ENCODE assay signal across 9 mouse cellular contexts in the genomic region with DNA sequence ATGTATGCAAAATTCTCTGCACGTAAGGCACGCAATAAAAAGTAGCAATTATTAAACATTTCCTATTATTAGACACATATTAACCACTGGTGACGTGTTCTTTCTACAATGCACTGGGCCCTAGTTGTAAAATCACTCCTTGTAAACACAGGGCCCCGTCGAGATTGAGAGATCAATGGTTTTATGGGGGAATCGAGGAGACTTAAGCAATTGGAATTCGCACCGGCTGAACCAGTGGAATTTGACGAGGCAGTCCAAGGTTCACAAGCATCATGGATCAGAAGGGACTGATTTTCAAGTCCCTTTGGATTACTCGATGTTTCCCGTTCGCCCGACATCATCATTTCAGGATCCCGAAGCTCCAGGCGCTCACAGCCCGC. TPM values are rescaled to one million over a fixed set of nuclear protein-coding genes. Genes with fewer than 3 reads are reported as not detected.
DNase-seq lines count a peak whose midpoint lies in the region; ATAC-seq and TF ChIP-seq lines count a peak whose summit lies in the region.
"Had no signal": no experiment of that assay in that cellular context is flagged by ENCODE, and none has a peak within 500 bp of the region (broad histone marks: within the 10 kb centered on the region; RNA-seq: fewer than 3 reads in every experiment).

No protein-coding gene starts in this region.

- H3K27me3 ChIP-seq in embryonic facial prominence, embryonic 12.5 days = no peaks in the 10 kb centered on the region
- H3K27me3 ChIP-seq in intestine, embryonic 14.5 days (replicated peaks; ENCODE audit: control insufficient read depth, insufficient read depth, low read length) = no peaks in the 10 kb centered on the region
- H3K27me3 ChIP-seq in midbrain, postnatal 0 days (ENCODE audit: insufficient read depth, low read length) = no peaks in the 10 kb centered on the region

- H3K9me3 ChIP-seq in embryonic facial prominence, embryonic 12.5 days = no peaks in the 10 kb centered on the region
- peaks cover 10% of the 10 kb centered on the region for H3K9me3 ChIP-seq in intestine, embryonic 14.5 days (ENCODE audit: control insufficient read depth, low read length)
- H3K9me3 ChIP-seq in midbrain, postnatal 0 days (ENCODE audit: low read length) = no peaks in the 10 kb centered on the region

- peak overlapping the region; percentile 94 for H3K27ac ChIP-seq in layer of hippocampus, adult 2 months
- H3K27ac ChIP-seq in embryonic facial prominence, embryonic 12.5 days = peak overlapping the region; percentile 72
- peak overlapping the region; percentile 79 for H3K27ac ChIP-seq in intestine, embryonic 14.5 days (ENCODE audit: low read depth)
- H3K27ac ChIP-seq in midbrain, postnatal 0 days (ENCODE audit: low read depth, low read length) = peak overlapping the region; percentile 81

- peak overlapping the region; percentile 74 for H3K4me2 ChIP-seq in embryonic facial prominence, embryonic 12.5 days (replicated peaks)
- H3K4me2 ChIP-seq in intestine, embryonic 14.5 days (ENCODE audit: low read length) = peak overlapping the region; percentile 86
- H3K4me2 ChIP-seq in midbrain, postnatal 0 days (ENCODE audit: low read depth, low read length, poor library complexity, severe bottlenecking) = peak overlapping the region; percentile 56

- H3K36me3 ChIP-seq in embryonic facial prominence, embryonic 12.5 days = 0 out of 2 replicates have a peak, but pooled peaks cover 2% of the 10 kb centered on the region
- no peaks in the 10 kb centered on the region for H3K36me3 ChIP-seq in intestine, embryonic 14.5 days (ENCODE audit: control insufficient read depth, insufficient read depth, low read length)
- H3K36me3 ChIP-seq in midbrain, postnatal 0 days (ENCODE audit: insufficient read depth, low read length) = no peaks in the 10 kb centered on the region

- TF ChIP-seq CTCF in layer of hippocampus, adult 2 months (conservative IDR thresholded peaks at IDR 0.05) = no peak
- TF ChIP-seq CTCF in midbrain, postnatal 0 days (IDR thresholded peaks at IDR 0.05) = no peak

- peak overlapping the region; percentile 63 for H3K9ac ChIP-seq in embryonic facial prominence, embryonic 12.5 days
- peak overlapping the region; percentile 59 for H3K9ac ChIP-seq in intestine, embryonic 14.5 days (ENCODE audit: low read length)
- H3K9ac ChIP-seq in midbrain, postnatal 0 days (replicated peaks; ENCODE audit: low read length, poor library complexity, severe bottlenecking) = peak overlapping the region; percentile 61

- H3K4me3 ChIP-seq in layer of hippocampus, adult 2 months = peak overlapping the region; percentile 93
- peak overlapping the region; percentile 67 for H3K4me3 ChIP-seq in embryonic facial prominence, embryonic 12.5 days
- peak overlapping the region; percentile 81 for H3K4me3 ChIP-seq in intestine, embryonic 14.5 days (ENCODE audit: low read depth, low read length)
- peak overlapping the region; percentile 85 for H3K4me3 ChIP-seq in midbrain, postnatal 0 days (ENCODE audit: low read depth, low read length)

- no peak for DNase-seq in layer of hippocampus, adult 2 months (ENCODE audit: low spot score in 2 of 2)
- no peak for DNase-seq in layer of hippocampus, postnatal 14 days (ENCODE audit: low spot score in 2 of 2)
- no peak for DNase-seq in intestine, embryonic 14.5 days (ENCODE audit: low spot score)
- DNase-seq in midbrain, postnatal 0 days (ENCODE audit: low spot score) = no peak
- DNase-seq in urinary bladder, postnatal 4 days (ENCODE audit: low spot score in 2 of 2) = no peak
- no peak for DNase-seq in adrenal gland, postnatal 25 days
- no peak for DNase-seq in lung, postnatal 4 days

- WGBS in embryonic facial prominence, embryonic 12.5 days = 49% methylated on average over 16 of the region's 16 CpGs
- 34% methylated on average over 16 of the region's 16 CpGs for WGBS in intestine, embryonic 14.5 days
- 34% methylated on average over 16 of the region's 16 CpGs for WGBS in midbrain, postnatal 0 days

- H3K4me1 ChIP-seq in embryonic facial prominence, embryonic 12.5 days = peaks cover 14% of the 10 kb centered on the region
- peaks cover 23% of the 10 kb centered on the region for H3K4me1 ChIP-seq in intestine, embryonic 14.5 days (replicated peaks; ENCODE audit: control insufficient read depth, insufficient read depth, low read length)
- H3K4me1 ChIP-seq in midbrain, postnatal 0 days (ENCODE audit: insufficient read depth, low read length) = peaks cover 7% of the 10 kb centered on the region; the same call in 1 of the 2 replicates

- ATAC-seq in embryonic facial prominence, embryonic 12.5 days (ENCODE audit: insufficient number of reproducible peaks, insufficient read depth, low FRiP score, low TSS enrichment) = no peak
- peak; percentile 55 for ATAC-seq in intestine, embryonic 14.5 days (replicated peaks; ENCODE audit: low FRiP score, low TSS enrichment, low read depth)
- ATAC-seq in midbrain, postnatal 0 days (ENCODE audit: low FRiP score) = peak; percentile 18; the same call in 1 of the 2 replicates

RNA-seq across cellular contexts. Expression of a gene that starts 0.5 kb away (rescaled TPM):
- 10 to 100 TPM; 34.9 to 35.3 TPM for total RNA-seq in layer of hippocampus, adult 2 months (2021)
- total RNA-seq in layer of hippocampus, postnatal 14 days (2021) = 10 to 100 TPM; 42.8 to 57.1 TPM
- 19.1 and 19.6 TPM in 2 replicates for polyA plus RNA-seq in embryonic facial prominence, embryonic 12.5 days (2016; fragmentation: Nextera tagmentation; extraction: Ambion mirVana)
- polyA plus RNA-seq in intestine, embryonic 14.5 days (2014; fragmentation: Nextera tagmentation; extraction: Ambion mirVana) = 33.3 and 35.0 TPM in 2 replicates
- 99.1 and 113 TPM in 2 replicates for total RNA-seq in midbrain, postnatal 0 days (2014; rRNA removed)
- 24.3 and 26.8 TPM in 2 replicates for polyA plus RNA-seq in midbrain, postnatal 0 days (2015; fragmentation: Nextera tagmentation; extraction: Ambion mirVana)
- total RNA-seq in adrenal gland, postnatal 25 days (2021) = 22.6 and 22.7 TPM in 2 replicates

RNA-seq across cellular contexts. Expression of a gene that starts 26.4 kb away (rescaled TPM):
- total RNA-seq in layer of hippocampus, adult 2 months (2021) = not detected
- total RNA-seq in layer of hippocampus, postnatal 14 days (2021) = not detected
- polyA plus RNA-seq in embryonic facial prominence, embryonic 12.5 days (2016; fragmentation: Nextera tagmentation; extraction: Ambion mirVana) = 0.18 TPM in 1 of 2 replicates, not detected in the other
- 0.05 and 0.15 TPM in 2 replicates for polyA plus RNA-seq in intestine, embryonic 14.5 days (2014; fragmentation: Nextera tagmentation; extraction: Ambion mirVana)
- total RNA-seq in midbrain, postnatal 0 days (2014; rRNA removed) = 0.14 TPM in 1 of 2 replicates, not detected in the other
- not detected in 2 replicates for polyA plus RNA-seq in midbrain, postnatal 0 days (2015; fragmentation: Nextera tagmentation; extraction: Ambion mirVana)
- not detected in 2 replicates for total RNA-seq in adrenal gland, postnatal 25 days (2021)
- total RNA-seq: gastrocnemius, postnatal 10 days had no signal

RNA-seq across cellular contexts. Expression of a gene that starts 49.3 kb away (rescaled TPM):
- 1 to 10 TPM; 7.6 to 8.6 TPM for total RNA-seq in layer of hippocampus, adult 2 months (2021)
- total RNA-seq in layer of hippocampus, postnatal 14 days (2021) = 10 to 100 TPM in 1 of 2 experiments, 1 to 10 TPM in 1; 9.7 to 10.2 TPM
- polyA plus RNA-seq in embryonic facial prominence, embryonic 12.5 days (2016; fragmentation: Nextera tagmentation; extraction: Ambion mirVana) = 0.58 TPM in 1 of 2 replicates, not detected in the other
- polyA plus RNA-seq in intestine, embryonic 14.5 days (2014; fragmentation: Nextera tagmentation; extraction: Ambion mirVana) = 0.46 and 0.56 TPM in 2 replicates
- total RNA-seq in midbrain, postnatal 0 days (2014; rRNA removed) = 5.9 and 7.6 TPM in 2 replicates
- polyA plus RNA-seq in midbrain, postnatal 0 days (2015; fragmentation: Nextera tagmentation; extraction: Ambion mirVana) = 10.2 and 11.2 TPM in 2 replicates
- 0.82 TPM in 1 of 2 replicates, not detected in the other for total RNA-seq in adrenal gland, postnatal 25 days (2021)
